Mouse (Mus musculus) gastrocnemius, adult 18-20 months (tissue): ENCODE results near the gene Sgcd. TPM values are rescaled to one million over a fixed set of nuclear protein-coding genes. Genes with fewer than 3 reads are reported as not detected.

Experiments
- DNase-seq: peaks from one replicate; pipeline ENCODE4 v3.0.0; 2021; ENCODE audit warnings: low spot score
- total RNA-seq, 2 experiments: library from RNA; stranded (reverse); gene quantifications; 2 replicates each; pipeline ENCODE4 v1.2.3; 2021

The Sgcd gene
- total RNA-seq, 2 experiments from 2014 or later = 63.1 to 75.4 TPM

- DNase-seq = no peak
These were observed 848.9 kb downstream of the Sgcd start for GRCm38 (mm10) chr11:47139867-47140266.

- no peak for DNase-seq
These were observed 849.5 kb downstream of the Sgcd start for GRCm38 (mm10) chr11:47139271-47139670.

- DNase-seq = no peak
These were observed 856.4 kb downstream of the Sgcd start for GRCm38 (mm10) chr11:47132410-47132809.

- DNase-seq = no peak
These were observed 858.3 kb downstream of the Sgcd start for GRCm38 (mm10) chr11:47130432-47130831.

- DNase-seq = no peak
These were observed 858.8 kb downstream of the Sgcd start for GRCm38 (mm10) chr11:47129992-47130391.

- no peak for DNase-seq
These were observed 859.6 kb downstream of the Sgcd start for GRCm38 (mm10) chr11:47129166-47129565.

- DNase-seq = no peak
These were observed 860.4 kb downstream of the Sgcd start for GRCm38 (mm10) chr11:47128331-47128730.

- DNase-seq = no peak
These were observed 867.9 kb downstream of the Sgcd start for GRCm38 (mm10) chr11:47120874-47121273.

GRCm38 (mm10) chr11:47117896-47118295, 870.9 kb downstream of the Sgcd start:
- DNase-seq = no peak

- DNase-seq = no peak
These were observed 874.4 kb downstream of the Sgcd start for GRCm38 (mm10) chr11:47114366-47114765.

- DNase-seq = no peak
These were observed 875.7 kb downstream of the Sgcd start for GRCm38 (mm10) chr11:47113081-47113480.

- DNase-seq = no peak
These were observed 878.5 kb downstream of the Sgcd start for GRCm38 (mm10) chr11:47110314-47110713.

GRCm38 (mm10) chr11:47107661-47108060, 881.1 kb downstream of the Sgcd start:
- no peak for DNase-seq

- DNase-seq = no peak
These were observed 895.4 kb downstream of the Sgcd start for GRCm38 (mm10) chr11:47093296-47093912.

- DNase-seq = no peak
These were observed 906.3 kb downstream of the Sgcd start for GRCm38 (mm10) chr11:47082517-47082916.

- no peak for DNase-seq
These were observed 915.2 kb downstream of the Sgcd start for GRCm38 (mm10) chr11:47073538-47073937.

GRCm38 (mm10) chr11:47071161-47071560, 917.6 kb downstream of the Sgcd start:
- no peak for DNase-seq

GRCm38 (mm10) chr11:47069769-47070384, 918.9 kb downstream of the Sgcd start:
- no peak for DNase-seq

- DNase-seq = no peak
These were observed 925.1 kb downstream of the Sgcd start for GRCm38 (mm10) chr11:47063690-47064089.

- no peak for DNase-seq
These were observed 938.4 kb downstream of the Sgcd start for GRCm38 (mm10) chr11:47050390-47050789.

- no peak for DNase-seq
These were observed 939.0 kb downstream of the Sgcd start for GRCm38 (mm10) chr11:47049756-47050155.

GRCm38 (mm10) chr11:47032318-47032717, 956.5 kb downstream of the Sgcd start:
- DNase-seq = no peak

- no peak for DNase-seq
These were observed 967.9 kb downstream of the Sgcd start for GRCm38 (mm10) chr11:47020874-47021273.
